Mouse (Mus musculus): ENCODE results near the gene Ptpn5. TPM values are rescaled to one million over a fixed set of nuclear protein-coding genes. Genes with fewer than 3 reads are reported as not detected.

Gene Ptpn5
- polyA plus RNA-seq, 1 experiment from 2014 or later: 70.2 TPM

- Histone ChIP-seq H3K4me1 (0 out of 2 replicates have a peak, but pooled peaks cover 4% of the 10 kb centered on the region), H3K4me2 (replicated peaks) (no peak overlapping the region), H3K36me3 (peaks cover 5% of the 10 kb centered on the region), H3K9ac (no peak overlapping the region), H3K4me3 (no peak overlapping the region), H3K9me3 (no peaks in the 10 kb centered on the region), H3K27me3 (replicated peaks) (no peaks in the 10 kb centered on the region), H3K27ac (no peak overlapping the region)
- no peak for ATAC-seq (ENCODE audit: low FRiP score, low read depth)
- 71% methylated on average over 8 of the region's 8 CpGs for WGBS
Measured at GRCm38 (mm10) chr7:47077451-47077850, 56.0 kb downstream of the Ptpn5 start.

DNA sequence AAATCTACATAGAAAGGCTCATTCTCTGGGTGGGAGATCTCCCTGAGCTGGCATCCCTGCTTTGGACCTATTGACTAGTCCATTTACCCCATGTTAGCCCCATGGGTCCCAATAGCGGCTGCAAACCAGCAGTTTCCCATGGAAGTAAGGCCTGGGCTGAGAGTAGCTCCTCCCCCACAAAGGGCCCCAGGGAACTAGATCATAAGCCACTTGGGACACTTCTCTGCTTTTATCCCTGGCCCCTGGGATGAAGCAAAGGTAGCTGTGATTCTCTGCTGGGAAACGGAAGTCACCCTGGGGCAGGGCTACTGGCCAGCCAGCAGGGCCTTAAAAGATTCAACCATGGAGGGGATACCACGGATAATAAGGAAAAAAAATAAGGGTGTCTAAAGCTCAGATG lies 56.8 kb downstream of the Ptpn5 start:
- 0 out of 2 replicates have a peak, but pooled peaks cover 4% of the 10 kb centered on the region for H3K4me1 ChIP-seq
- no peaks in the 10 kb centered on the region for H3K27me3 ChIP-seq (replicated peaks)
- H3K4me2 ChIP-seq (replicated peaks): no peak overlapping the region
- peaks cover 4% of the 10 kb centered on the region; the same call in 1 of the 2 replicates for H3K36me3 ChIP-seq
- ATAC-seq (ENCODE audit: low FRiP score, low read depth): no peak
- H3K27ac ChIP-seq: no peak overlapping the region
- H3K4me3 ChIP-seq: no peak overlapping the region
- no peaks in the 10 kb centered on the region for H3K9me3 ChIP-seq
- H3K9ac ChIP-seq: no peak overlapping the region
- 66% methylated on average over 3 of the region's 3 CpGs for WGBS

DNA sequence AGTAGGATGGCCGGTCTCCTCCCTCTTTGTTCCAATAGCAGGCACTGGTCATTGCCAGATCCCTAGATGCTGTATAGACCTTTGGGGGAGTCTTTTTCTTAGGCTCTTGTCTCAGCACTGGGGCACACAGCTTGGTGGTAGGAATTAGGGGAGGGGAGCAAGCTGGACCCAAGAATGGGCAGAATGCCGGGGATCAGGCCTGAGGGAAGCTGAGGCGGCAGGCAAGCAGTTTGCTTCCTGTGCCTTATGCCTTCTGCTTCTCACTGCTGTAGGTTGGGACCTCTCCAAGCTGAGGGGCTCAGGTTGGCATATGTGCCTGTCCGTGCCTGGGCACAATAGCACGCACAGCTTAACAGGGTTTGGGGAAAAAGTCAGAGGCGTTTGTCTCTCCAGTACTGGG lies 57.3 kb downstream of the Ptpn5 start:
- Histone ChIP-seq H3K9ac (no peak overlapping the region), H3K4me2 (replicated peaks) (no peak overlapping the region), H3K27ac (no peak overlapping the region), H3K9me3 (no peaks in the 10 kb centered on the region), H3K4me1 (0 out of 2 replicates have a peak, but pooled peaks cover 4% of the 10 kb centered on the region), H3K36me3 (no peaks in the 10 kb centered on the region; the same call in 1 of the 2 replicates), H3K4me3 (no peak overlapping the region), H3K27me3 (replicated peaks) (no peaks in the 10 kb centered on the region)
- WGBS: 91% methylated on average over 6 of the region's 6 CpGs
- ATAC-seq (ENCODE audit: low FRiP score, low read depth): no peak

DNA sequence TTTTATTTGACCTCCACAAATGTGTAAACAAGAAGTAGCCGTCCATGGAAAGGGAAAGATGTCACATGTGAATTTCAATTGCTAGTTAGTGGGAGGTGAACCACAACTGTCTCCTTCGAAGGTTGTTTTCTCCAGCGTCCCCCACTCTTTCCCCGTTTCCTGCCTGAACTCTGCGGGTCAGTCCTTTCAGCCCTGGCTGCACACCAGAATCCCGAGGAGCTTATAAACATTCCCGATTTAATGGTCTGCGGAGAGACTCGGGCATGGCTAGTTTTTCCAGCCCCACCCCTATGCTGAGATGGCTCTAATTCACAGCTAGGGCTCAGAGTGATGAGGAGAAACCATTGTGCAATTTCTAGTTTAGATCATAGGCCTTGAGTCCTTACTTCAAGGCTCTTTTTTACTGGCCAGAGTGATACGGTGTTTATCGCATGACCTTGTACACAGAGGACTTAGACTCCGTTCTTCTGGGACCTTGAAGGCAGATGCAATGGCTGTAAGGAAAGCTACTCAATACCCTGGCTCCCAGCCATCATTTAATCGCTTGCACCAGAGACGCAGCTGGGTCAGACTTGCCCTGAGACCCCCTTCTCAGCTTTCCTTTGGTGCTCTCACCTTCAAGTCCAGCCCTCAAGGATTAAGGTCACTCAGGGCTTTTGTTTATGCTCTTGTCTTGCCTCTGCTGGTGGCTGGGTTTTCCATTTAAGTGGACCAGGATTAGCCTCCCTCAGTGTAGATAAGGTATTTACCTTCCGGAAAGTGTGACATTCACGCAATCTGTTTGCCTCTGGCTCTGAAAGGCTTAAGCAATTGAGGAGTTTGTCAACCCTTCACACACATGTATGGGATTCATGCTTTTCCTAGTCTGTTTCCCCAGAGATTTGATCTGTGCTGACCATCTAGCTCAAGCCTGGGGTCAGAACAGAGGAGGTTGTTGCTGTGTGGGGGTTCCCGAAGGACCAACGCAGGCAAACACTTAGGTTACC lies 59.7 kb downstream of the Ptpn5 start:
- no peak overlapping the region for H3K4me3 ChIP-seq
- ATAC-seq (ENCODE audit: low FRiP score, low read depth): no peak
- no peak overlapping the region for H3K9ac ChIP-seq
- H3K27ac ChIP-seq: no peak overlapping the region
- H3K4me1 ChIP-seq: no peaks in the 10 kb centered on the region
- H3K36me3 ChIP-seq: no peaks in the 10 kb centered on the region; the same call in 1 of the 2 replicates
- H3K4me2 ChIP-seq (replicated peaks): no peak overlapping the region
- H3K27me3 ChIP-seq (replicated peaks): no peaks in the 10 kb centered on the region
- no peaks in the 10 kb centered on the region for H3K9me3 ChIP-seq
- 63% methylated on average over 18 of the region's 18 CpGs for WGBS

DNA sequence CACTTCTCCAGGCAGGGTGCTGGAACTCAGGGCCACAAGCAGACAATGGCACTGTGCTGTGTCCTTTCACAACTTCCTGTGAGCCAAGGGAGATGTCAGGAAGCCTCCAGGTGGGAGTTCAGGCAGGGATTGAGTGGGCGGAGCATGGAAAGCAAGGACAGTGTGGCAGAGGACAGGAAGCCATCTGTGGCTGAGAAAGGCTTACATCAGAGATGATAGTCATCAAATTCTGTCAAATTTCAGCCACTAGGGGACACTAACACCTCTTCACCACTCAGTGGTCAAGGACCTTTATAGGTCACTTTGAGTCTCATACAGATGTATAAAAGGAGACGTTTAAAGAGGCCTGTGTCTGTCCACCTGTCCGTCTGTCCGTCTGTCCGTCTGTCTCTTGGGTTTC lies 60.9 kb downstream of the Ptpn5 start:
- H3K36me3 ChIP-seq: no peaks in the 10 kb centered on the region; the same call in 1 of the 2 replicates
- no peak overlapping the region for H3K4me2 ChIP-seq (replicated peaks)
- no peaks in the 10 kb centered on the region for H3K27me3 ChIP-seq (replicated peaks)
- no peak for ATAC-seq (ENCODE audit: low FRiP score, low read depth)
- H3K27ac ChIP-seq: no peak overlapping the region
- H3K9me3 ChIP-seq: no peaks in the 10 kb centered on the region
- no peak overlapping the region for H3K9ac ChIP-seq
- H3K4me1 ChIP-seq: no peaks in the 10 kb centered on the region
- no peak overlapping the region for H3K4me3 ChIP-seq
- WGBS: 79% methylated on average over 5 of the region's 5 CpGs

- Histone ChIP-seq H3K27ac (no peak overlapping the region), H3K36me3 (no peaks in the 10 kb centered on the region), H3K4me1 (no peaks in the 10 kb centered on the region), H3K4me3 (no peak overlapping the region), H3K9ac (no peak overlapping the region), H3K4me2 (replicated peaks) (no peak overlapping the region), H3K9me3 (no peaks in the 10 kb centered on the region), H3K27me3 (replicated peaks) (no peaks in the 10 kb centered on the region)
- WGBS: 71% methylated on average over 5 of the region's 5 CpGs
- ATAC-seq (ENCODE audit: low FRiP score, low read depth): no peak
Measured at GRCm38 (mm10) chr7:47067879-47068278, 65.6 kb downstream of the Ptpn5 start.

DNA sequence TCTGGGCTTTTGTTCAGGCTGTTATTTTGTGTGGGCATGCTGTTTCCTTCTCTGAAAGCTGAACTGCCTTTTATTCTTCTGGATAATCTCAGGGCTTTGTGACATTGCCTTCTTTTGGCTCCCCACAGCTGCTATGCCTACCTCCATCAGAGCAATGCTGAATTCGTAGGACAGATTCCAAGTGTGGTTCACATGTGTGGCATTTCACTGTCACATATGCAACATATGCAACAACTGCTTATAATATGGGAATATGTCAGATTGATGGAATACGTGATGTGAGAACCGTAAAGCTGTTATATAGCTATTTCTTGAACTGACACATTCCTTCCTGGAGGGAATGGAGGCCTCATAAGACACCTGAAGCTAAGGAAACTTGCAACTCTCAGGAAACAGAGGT lies 66.5 kb downstream of the Ptpn5 start:
- Histone ChIP-seq H3K27ac (no peak overlapping the region), H3K27me3 (replicated peaks) (no peaks in the 10 kb centered on the region), H3K4me2 (replicated peaks) (no peak overlapping the region), H3K36me3 (no peaks in the 10 kb centered on the region), H3K9ac (no peak overlapping the region), H3K4me3 (no peak overlapping the region), H3K4me1 (no peaks in the 10 kb centered on the region), H3K9me3 (no peaks in the 10 kb centered on the region)
- no peak for ATAC-seq (ENCODE audit: low FRiP score, low read depth)
- WGBS: 90% methylated on average over 3 of the region's 3 CpGs

GRCm38 (mm10) chr7:47061560-47061959 lies 71.9 kb downstream of the Ptpn5 start:
- H3K4me3 ChIP-seq: no peak overlapping the region
- H3K36me3 ChIP-seq: no peaks in the 10 kb centered on the region
- 84% methylated on average over 5 of the region's 5 CpGs for WGBS
- H3K9ac ChIP-seq: no peak overlapping the region
- no peaks in the 10 kb centered on the region for H3K27me3 ChIP-seq (replicated peaks)
- H3K27ac ChIP-seq: no peak overlapping the region
- no peaks in the 10 kb centered on the region for H3K9me3 ChIP-seq
- H3K4me1 ChIP-seq: no peaks in the 10 kb centered on the region
- no peak overlapping the region for H3K4me2 ChIP-seq (replicated peaks)
- no peak for ATAC-seq (ENCODE audit: low FRiP score, low read depth)

GRCm38 (mm10) chr7:47059339-47059738 lies 74.1 kb downstream of the Ptpn5 start:
- no peak overlapping the region for H3K27ac ChIP-seq
- no peak overlapping the region for H3K4me3 ChIP-seq
- no peak overlapping the region for H3K4me2 ChIP-seq (replicated peaks)
- no peaks in the 10 kb centered on the region for H3K4me1 ChIP-seq
- 0 out of 2 replicates have a peak, but pooled peaks cover under 1% of the 10 kb centered on the region for H3K36me3 ChIP-seq
- no peaks in the 10 kb centered on the region for H3K9me3 ChIP-seq
- no peak for ATAC-seq (ENCODE audit: low FRiP score, low read depth)
- WGBS: 86% methylated on average over 7 of the region's 7 CpGs
- H3K27me3 ChIP-seq (replicated peaks): no peaks in the 10 kb centered on the region
- no peak overlapping the region for H3K9ac ChIP-seq

GRCm38 (mm10) chr7:47056273-47056672 lies 77.2 kb downstream of the Ptpn5 start:
- H3K27ac ChIP-seq: no peak overlapping the region
- no peak overlapping the region for H3K4me3 ChIP-seq
- no peak for ATAC-seq (ENCODE audit: low FRiP score, low read depth)
- no peaks in the 10 kb centered on the region for H3K9me3 ChIP-seq
- peaks cover 12% of the 10 kb centered on the region; the same call in 1 of the 2 replicates for H3K36me3 ChIP-seq
- H3K9ac ChIP-seq: no peak overlapping the region
- H3K4me1 ChIP-seq: peaks cover 19% of the 10 kb centered on the region
- WGBS: 92% methylated on average over 4 of the region's 4 CpGs
- no peaks in the 10 kb centered on the region for H3K27me3 ChIP-seq (replicated peaks)
- H3K4me2 ChIP-seq (replicated peaks): no peak overlapping the region

- H3K4me1 ChIP-seq: peaks cover 23% of the 10 kb centered on the region
- H3K4me3 ChIP-seq: no peak overlapping the region
- 84% methylated on average over 9 of the region's 9 CpGs for WGBS
- H3K27ac ChIP-seq: no peak overlapping the region
- no peak for ATAC-seq (ENCODE audit: low FRiP score, low read depth)
- no peak overlapping the region for H3K9ac ChIP-seq
- no peaks in the 10 kb centered on the region for H3K27me3 ChIP-seq (replicated peaks)
- no peaks in the 10 kb centered on the region for H3K9me3 ChIP-seq
- H3K36me3 ChIP-seq: peaks cover 12% of the 10 kb centered on the region; the same call in 1 of the 2 replicates
- no peak overlapping the region for H3K4me2 ChIP-seq (replicated peaks)
Measured at GRCm38 (mm10) chr7:47055744-47056143, 77.7 kb downstream of the Ptpn5 start.

- no peaks in the 10 kb centered on the region for H3K9me3 ChIP-seq
- H3K4me3 ChIP-seq: no peak overlapping the region
- H3K27ac ChIP-seq: no peak overlapping the region
- peaks cover 12% of the 10 kb centered on the region; the same call in 1 of the 2 replicates for H3K36me3 ChIP-seq
- H3K9ac ChIP-seq: no peak overlapping the region
- peaks cover 26% of the 10 kb centered on the region for H3K4me1 ChIP-seq
- no peak for ATAC-seq (ENCODE audit: low FRiP score, low read depth)
- H3K27me3 ChIP-seq (replicated peaks): no peaks in the 10 kb centered on the region
- WGBS: 85% methylated on average over 2 of the region's 2 CpGs
- H3K4me2 ChIP-seq (replicated peaks): no peak overlapping the region
Measured at GRCm38 (mm10) chr7:47054666-47055065, 78.8 kb downstream of the Ptpn5 start.
